In the genomic region with DNA sequence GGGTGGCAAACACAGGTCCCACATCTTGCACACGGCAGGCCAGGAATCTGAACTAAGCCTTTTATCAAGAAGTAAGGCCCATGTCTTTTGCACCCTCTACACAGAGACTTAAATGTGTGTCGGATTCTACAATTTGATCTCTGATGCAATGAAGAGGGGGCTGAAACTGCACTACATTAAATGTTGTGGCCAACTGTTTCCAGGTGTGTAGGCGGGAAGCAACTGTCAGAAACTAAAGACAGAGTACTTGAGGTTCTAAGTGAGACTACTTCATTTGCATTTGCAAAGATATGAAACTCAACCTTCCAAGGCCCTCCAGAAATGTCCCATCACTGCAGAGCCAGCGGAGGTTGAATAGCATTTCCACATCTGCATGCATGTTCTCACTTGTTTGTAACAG, we compare ENCODE assay signal across 30 mouse cellular contexts. TPM values are rescaled to one million over a fixed set of nuclear protein-coding genes. Genes with fewer than 3 reads are reported as not detected.
DNase-seq lines count a peak whose midpoint lies in the region; ATAC-seq and TF ChIP-seq lines count a peak whose summit lies in the region.
"Had no signal": no experiment of that assay in that cellular context is flagged by ENCODE, and none has a peak within 500 bp of the region (broad histone marks: within the 10 kb centered on the region; RNA-seq: fewer than 3 reads in every experiment).

No protein-coding gene starts in this region.

- no peak overlapping the region for H3K4me3 ChIP-seq in CH12.LX (replicated peaks in 1 of 3; ENCODE audit: low read depth in 2 of 3, low read length in 2 of 3, poor library complexity in 1 of 3)
- H3K4me3 ChIP-seq in thymus, adult 2 months (ENCODE audit: control insufficient read depth, insufficient read depth, low read length), result no peak overlapping the region
- no peak overlapping the region for H3K4me3 ChIP-seq in forebrain, embryonic 14.5 days (ENCODE audit: low read depth, low read length)
- H3K4me3 ChIP-seq: embryonic facial prominence, embryonic 10.5 days; embryonic facial prominence, embryonic 15.5 days; forebrain, embryonic 12.5 days; heart, adult 2 months; heart, embryonic 12.5 days; kidney, embryonic 15.5 days; neural tube, embryonic 15.5 days had no signal

- no peak overlapping the region for H3K9ac ChIP-seq in CH12.LX (ENCODE audit: insufficient read depth, low read depth)
- H3K9ac ChIP-seq in forebrain, embryonic 14.5 days (ENCODE audit: low read length), result no peak overlapping the region
- H3K9ac ChIP-seq: embryonic facial prominence, embryonic 15.5 days; forebrain, embryonic 12.5 days; heart, embryonic 12.5 days; hindbrain, embryonic 14.5 days; kidney, embryonic 15.5 days; liver, embryonic 14.5 days; lung, embryonic 14.5 days; neural tube, embryonic 15.5 days had no signal

- H3K4me2 ChIP-seq in CH12.LX (ENCODE audit: insufficient read depth, low read depth, poor library complexity, severe bottlenecking), result no peak overlapping the region
- no peak overlapping the region for H3K4me2 ChIP-seq in forebrain, embryonic 14.5 days (ENCODE audit: low read length)
- H3K4me2 ChIP-seq: embryonic facial prominence, embryonic 15.5 days; forebrain, embryonic 12.5 days; heart, embryonic 12.5 days; hindbrain, embryonic 14.5 days; kidney, embryonic 15.5 days; lung, embryonic 14.5 days; neural tube, embryonic 15.5 days had no signal

- peaks cover 15% of the 10 kb centered on the region for H3K27me3 ChIP-seq in CH12.LX (replicated peaks)
- H3K27me3 ChIP-seq in thymus, adult 2 months (ENCODE audit: control insufficient read depth, insufficient read depth, low read length), result no peaks in the 10 kb centered on the region; the same call in 1 of the 2 replicates
- H3K27me3 ChIP-seq in forebrain, embryonic 14.5 days (replicated peaks; ENCODE audit: control insufficient read depth, insufficient read depth, low read length), result 0 out of 2 replicates have a peak, but pooled peaks cover 5% of the 10 kb centered on the region
- H3K27me3 ChIP-seq: embryonic facial prominence, embryonic 15.5 days; kidney, embryonic 15.5 days; neural tube, embryonic 15.5 days had no signal

- TF ChIP-seq RAD21 in CH12.LX (IDR thresholded peaks at IDR 0.05; ENCODE audit: low read depth, low read length), result no peak

- no peak for TF ChIP-seq CTCF in CH12.LX (conservative IDR thresholded peaks at IDR 0.05 in 1 of 2, IDR thresholded peaks at IDR 0.05 in 1 of 2; ENCODE audit: low read depth in 2 of 2, low read length in 2 of 2)
- no peak for TF ChIP-seq CTCF in thymus, adult 2 months (IDR thresholded peaks at IDR 0.05; ENCODE audit: borderline replicate concordance, control insufficient read depth, extremely low read depth, insufficient read depth, low read length, poor library complexity)

- TF ChIP-seq POLR2A in CH12.LX (IDR thresholded peaks at IDR 0.05; ENCODE audit: low read depth, low read length), result no peak
- TF ChIP-seq POLR2A in thymus, adult 2 months (IDR thresholded peaks at IDR 0.05; ENCODE audit: control insufficient read depth, extremely low read depth, insufficient read depth, low read length, poor library complexity), result no peak

- WGBS in thymus, adult 2 months, result 87% methylated on average over 4 of the region's 4 CpGs
- WGBS in forebrain, embryonic 14.5 days, result 86% methylated on average over 4 of the region's 4 CpGs

- ATAC-seq in forebrain, embryonic 14.5 days, result no peak

- no peaks in the 10 kb centered on the region for H3K79me2 ChIP-seq in CH12.LX (replicated peaks; ENCODE audit: control insufficient read depth, extremely low read depth, insufficient read depth, poor library complexity, severe bottlenecking)

- DNase-seq in layer of hippocampus, adult 9-11 months, result peak; percentile 41
- no peak for DNase-seq in layer of hippocampus, postnatal 36 days
- DNase-seq in right cerebral cortex, postnatal 25 days, result peak; percentile 10
- no peak for DNase-seq in right cerebral cortex, postnatal 14 days
- no peak for DNase-seq in CH12.LX (ENCODE audit: extremely low read depth)
- no peak for DNase-seq in thymus, adult 2 months
- DNase-seq in forebrain, embryonic 14.5 days (ENCODE audit: low spot score), result no peak
- DNase-seq: adrenal gland, postnatal 25 days; cerebellum, adult 18-20 months; cerebellum, postnatal 10 days; gastrocnemius, postnatal 25 days; heart, adult 2 months; kidney, adult 18-20 months; kidney, postnatal 25 days; left cerebral cortex, postnatal 4 days; lung, embryonic 14.5 days; lung, postnatal 14 days; midbrain, embryonic 14.5 days; retina, postnatal 1 day; thymus, adult 18-20 months; thymus, postnatal 36 days had no signal

- dilution Hi-C loops in CH12.LX (cut with MboI; ENCODE audit: extremely low pct_ligation_motif_present, extremely low pct_unique_long_range_greater_than_20kb, low sequenced_read_pairs), result no loop called here

- no peak for TF ChIP-seq EP300 in CH12.LX (IDR thresholded peaks at IDR 0.05; ENCODE audit: low read length)

- H3K27ac ChIP-seq in CH12.LX (ENCODE audit: insufficient read depth, low read depth), result no peak overlapping the region
- H3K27ac ChIP-seq in thymus, adult 2 months (ENCODE audit: control insufficient read depth, insufficient read depth, low read length), result no peak overlapping the region
- no peak overlapping the region for H3K27ac ChIP-seq in forebrain, embryonic 14.5 days (ENCODE audit: low read depth, low read length)
- H3K27ac ChIP-seq: embryonic facial prominence, embryonic 10.5 days; embryonic facial prominence, embryonic 15.5 days; forebrain, embryonic 12.5 days; heart, adult 2 months; hindbrain, embryonic 14.5 days; kidney, embryonic 15.5 days; liver, embryonic 14.5 days; neural tube, embryonic 15.5 days; stomach, postnatal 0 days had no signal

- H3K4me1 ChIP-seq in CH12.LX (ENCODE audit: control insufficient read depth in 1 of 2, insufficient read depth in 2 of 2), result peaks cover 0 to 20% of the 10 kb centered on the region in 2 experiments; a peak in 3 of 4 replicates
- peaks cover 8% of the 10 kb centered on the region for H3K4me1 ChIP-seq in thymus, adult 2 months (replicated peaks; ENCODE audit: control insufficient read depth, insufficient read depth, low read length)
- H3K4me1 ChIP-seq in forebrain, embryonic 14.5 days (ENCODE audit: control insufficient read depth, insufficient read depth, low read length), result no peaks in the 10 kb centered on the region

- H3K9me3 ChIP-seq in CH12.LX (replicated peaks; ENCODE audit: low read length), result no peaks in the 10 kb centered on the region
- no peaks in the 10 kb centered on the region for H3K9me3 ChIP-seq in forebrain, embryonic 14.5 days (replicated peaks; ENCODE audit: control insufficient read depth, low read length)
- H3K9me3 ChIP-seq: embryonic facial prominence, embryonic 10.5 days; embryonic facial prominence, embryonic 15.5 days; forebrain, embryonic 12.5 days; heart, embryonic 12.5 days; kidney, embryonic 15.5 days; neural tube, embryonic 15.5 days had no signal

- H3K36me3 ChIP-seq in CH12.LX (replicated peaks in 1 of 2; ENCODE audit: control insufficient read depth in 1 of 2, insufficient read depth in 1 of 2, low read length in 1 of 2), result no peaks in the 10 kb centered on the region
- H3K36me3 ChIP-seq in thymus, adult 2 months (ENCODE audit: control insufficient read depth, insufficient read depth, low read length), result no peaks in the 10 kb centered on the region
- no peaks in the 10 kb centered on the region for H3K36me3 ChIP-seq in forebrain, embryonic 14.5 days (ENCODE audit: control insufficient read depth, insufficient read depth, low read length)
- H3K36me3 ChIP-seq: embryonic facial prominence, embryonic 10.5 days; embryonic facial prominence, embryonic 15.5 days; forebrain, embryonic 12.5 days; heart, embryonic 12.5 days; kidney, embryonic 15.5 days; neural tube, embryonic 15.5 days had no signal

- in situ Hi-C loops in CH12.LX (cut with MboI; ENCODE audit: low pct_ligation_motif_present, low pct_unique_long_range_greater_than_20kb, low sequenced_read_pairs), result no loop called here

TF ChIP-seq in CH12.LX, 34 proteins besides CTCF, POLR2A, EP300 and RAD21:
- TF ChIP-seq SMC3 (IDR thresholded peaks at IDR 0.05; ENCODE audit: low read depth, low read length), result no peak
- TF ChIP-seq MAFK (IDR thresholded peaks at IDR 0.05; ENCODE audit: insufficient replicate concordance, low read length), result peak; percentile 33; the same call in 1 of the 2 replicates

RNA-seq across cellular contexts. Expression of a gene that starts 5.2 kb away (rescaled TPM):
- total RNA-seq in layer of hippocampus, postnatal 36 days (2021), result 10 to 100 TPM; 69.8 to 73.9 TPM
- total RNA-seq in CH12.LX (2012; rRNA removed) (1.6 and 1.7 TPM in 2 replicates), CH12.LX (2014; rRNA removed) (3.0 TPM in 2 replicates)
- polyA plus RNA-seq in CH12.LX (2012; ENCODE audit: insufficient read length, low read depth), result 4.1 and 4.6 TPM in 2 replicates
- 62.3 and 64.2 TPM in 2 replicates for polyA plus RNA-seq in thymus, adult 2 months (2012; rRNA removed)
- polyA plus RNA-seq in forebrain, embryonic 14.5 days (2014; fragmentation: Nextera tagmentation; extraction: Ambion mirVana), result 10.0 and 10.8 TPM in 2 replicates

Comparison
In these comparisons a context has a peak if more than half of its experiments do, and no peak if none do; other contexts are left out.
1. DNase-seq: peak in layer of hippocampus, adult 9-11 months (single experiment) and right cerebral cortex, postnatal 25 days (single experiment); none in layer of hippocampus, postnatal 36 days (0 of 2), right cerebral cortex, postnatal 14 days (single experiment), CH12.LX (single experiment), thymus, adult 2 months (single experiment) and forebrain, embryonic 14.5 days (single experiment).